Mouse (Mus musculus) kidney, adult 2 months (tissue): ENCODE results near the gene Apobec2. TPM values are rescaled to one million over a fixed set of nuclear protein-coding genes. Genes with fewer than 3 reads are reported as not detected.

Experiments used
- DNase-seq: peaks from one replicate; pipeline ENCODE4 v3.0.0; 2021
- H3K27ac ChIP-seq: fragments of 200-500 bp; 2 replicates; pipeline ENCODE4 v1.5.1; 2012; ENCODE audit warnings: low read depth, low read length, control low read depth, inconsistent platforms; ENCODE audit not compliant: insufficient read depth
- H3K27me3 ChIP-seq: fragments of 200-500 bp; replicated peaks from 2 replicates; pipeline ENCODE4 v1.6.1; 2012; ENCODE audit warnings: mild to moderate bottlenecking, moderate library complexity, low read length, inconsistent platforms; ENCODE audit not compliant: control insufficient read depth, insufficient read depth
- H3K36me3 ChIP-seq: fragments of 200-500 bp; 2 replicates; pipeline ENCODE4 v1.6.1; 2012; ENCODE audit warnings: mild to moderate bottlenecking, moderate library complexity, low read length, inconsistent platforms; ENCODE audit not compliant: control insufficient read depth, insufficient read depth
- H3K4me1 ChIP-seq: fragments of 200-500 bp; 2 replicates; pipeline ENCODE4 v1.6.1; 2011; ENCODE audit warnings: low read length; ENCODE audit not compliant: control insufficient read depth, insufficient read depth
- H3K4me3 ChIP-seq: fragments of 200-500 bp; 2 replicates; pipeline ENCODE4 v1.5.1; 2011; ENCODE audit warnings: mild to moderate bottlenecking, low read depth, low read length, control low read depth; ENCODE audit not compliant: insufficient read depth
- CTCF ChIP-seq: fragments of 200-500 bp; conservative IDR thresholded peaks from 2 replicates; pipeline ENCODE4 v1.5.1; 2011; ENCODE audit warnings: low read depth, mild to moderate bottlenecking, control low read depth, low read length, moderate library complexity, mixed read lengths; ENCODE audit not compliant: insufficient read depth, insufficient read length
- POLR2A ChIP-seq: fragments of 200-500 bp; IDR thresholded peaks from one replicate; pipeline ENCODE4 v1.6.1; 2011; ENCODE audit warnings: low read depth, low read length, control low read depth
- WGBS: fragments of 180-500 bp; shearing (Covaris S2); methylation state at CpG from one replicate; pipeline ENCODE4 v1.1.7; 2018; 5-methylcytosine and 5-hydroxymethylcytosine counted together
- polyA plus RNA-seq: library from polyadenylated mRNA; depleted of rRNA; stranded (reverse); fragments of >200 nt; gene quantifications from 2 replicates; pipeline ENCODE4 v1.2.3, GENCODE M21; 2012

Gene Apobec2
- polyA plus RNA-seq, 1 experiment, result 6.0 TPM

GRCm38 (mm10) chr17:48426991-48427750, 5.6 kb downstream of the Apobec2 start:
- no peaks in the 10 kb centered on the region for H3K27me3 ChIP-seq
- H3K27ac ChIP-seq, result no peak overlapping the region
- H3K36me3 ChIP-seq, result no peaks in the 10 kb centered on the region
- H3K4me1 ChIP-seq, result peaks cover 13% of the 10 kb centered on the region
- no peak for DNase-seq
- H3K4me3 ChIP-seq, result no peak overlapping the region
- 55% methylated on average over 13 of the region's 13 CpGs for WGBS
- no peak for TF ChIP-seq POLR2A

- DNase-seq, result no peak
- no peaks in the 10 kb centered on the region for H3K36me3 ChIP-seq
- TF ChIP-seq POLR2A, result no peak
- no peak for TF ChIP-seq CTCF
- no peak overlapping the region for H3K4me3 ChIP-seq
- H3K4me1 ChIP-seq, result peaks cover 13% of the 10 kb centered on the region
- H3K27ac ChIP-seq, result no peak overlapping the region
- no peaks in the 10 kb centered on the region for H3K27me3 ChIP-seq
- 52% methylated on average over 9 of the region's 9 CpGs for WGBS
These were observed 6.7 kb downstream of the Apobec2 start for GRCm38 (mm10) chr17:48425823-48426612.

- Histone ChIP-seq H3K4me1 (peaks cover 13% of the 10 kb centered on the region), H3K27ac (peak overlapping the region; percentile 28; the same call in 1 of the 2 replicates), H3K27me3 (no peaks in the 10 kb centered on the region), H3K4me3 (no peak overlapping the region), H3K36me3 (no peaks in the 10 kb centered on the region)
- TF ChIP-seq CTCF, result no peak
- no peak for TF ChIP-seq POLR2A
- 74% methylated on average over 9 of the region's 9 CpGs for WGBS
- DNase-seq, result peak; percentile 60
These were observed 8.5 kb downstream of the Apobec2 start for GRCm38 (mm10) chr17:48424237-48424636.

DNA sequence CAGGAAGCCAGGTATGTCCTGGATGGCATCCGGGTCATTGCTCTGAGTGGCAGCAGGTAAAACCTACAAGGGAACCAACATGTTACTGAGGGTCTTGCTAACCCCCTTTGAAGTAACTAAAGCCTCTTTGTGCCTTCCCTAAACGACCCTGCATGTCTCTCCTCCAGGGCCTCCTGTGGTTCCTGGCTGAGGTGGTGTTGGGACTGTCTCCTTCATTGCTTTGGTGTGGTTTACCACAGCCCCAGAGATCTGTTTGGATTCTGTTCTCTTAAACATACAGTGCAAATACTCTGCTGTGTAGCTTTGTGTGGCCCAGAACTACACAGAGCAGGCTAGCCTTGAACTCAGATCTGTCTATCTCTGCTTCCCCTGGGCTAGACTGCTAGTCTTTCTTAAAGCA, 13.2 kb downstream of the Apobec2 start:
- peaks cover 27% of the 10 kb centered on the region for H3K4me1 ChIP-seq
- no peak overlapping the region for H3K4me3 ChIP-seq
- TF ChIP-seq CTCF (no peak), POLR2A (no peak)
- 80% methylated on average over 2 of the region's 2 CpGs for WGBS
- no peaks in the 10 kb centered on the region for H3K36me3 ChIP-seq
- no peaks in the 10 kb centered on the region for H3K27me3 ChIP-seq
- no peak overlapping the region for H3K27ac ChIP-seq
- no peak for DNase-seq

GRCm38 (mm10) chr17:48418781-48419180, 13.9 kb downstream of the Apobec2 start:
- Histone ChIP-seq H3K4me1 (peaks cover 23% of the 10 kb centered on the region), H3K4me3 (no peak overlapping the region), H3K27me3 (no peaks in the 10 kb centered on the region), H3K36me3 (peaks cover 1% of the 10 kb centered on the region; the same call in 1 of the 2 replicates), H3K27ac (peak overlapping the region; percentile 69; the same call in 1 of the 2 replicates)
- TF ChIP-seq CTCF, result no peak
- no peak for TF ChIP-seq POLR2A
- 33% methylated on average over 1 of the region's 1 CpGs for WGBS
- no peak for DNase-seq

GRCm38 (mm10) chr17:48418174-48418573, 14.6 kb downstream of the Apobec2 start:
- DNase-seq, result peak; percentile 72
- Histone ChIP-seq H3K4me1 (peaks cover 21% of the 10 kb centered on the region), H3K27me3 (no peaks in the 10 kb centered on the region), H3K4me3 (peak overlapping the region; percentile 44), H3K36me3 (peaks cover 1% of the 10 kb centered on the region; the same call in 1 of the 2 replicates), H3K27ac (peak overlapping the region; percentile 69)
- TF ChIP-seq CTCF, result no peak
- TF ChIP-seq POLR2A, result no peak
- WGBS, result 9% methylated on average over 7 of the region's 7 CpGs

DNA sequence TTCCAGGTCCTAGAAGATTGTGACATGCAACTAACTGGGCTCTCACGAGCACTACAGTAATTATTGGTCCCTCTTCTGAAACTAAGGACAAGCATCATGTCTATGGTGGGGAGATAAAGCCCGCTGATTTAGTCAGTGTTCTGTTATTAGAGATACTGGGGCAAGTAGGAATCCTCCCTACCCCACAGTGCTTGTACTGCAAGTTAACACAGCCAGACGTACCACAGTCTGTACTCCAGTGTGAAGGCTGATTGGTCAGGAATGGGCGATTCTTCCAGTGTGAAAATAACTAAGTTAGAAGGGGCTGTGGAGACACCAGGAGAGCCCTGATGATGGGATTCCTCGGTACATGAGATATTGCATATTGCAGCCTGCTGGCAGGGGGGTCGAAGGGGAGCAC, 15.2 kb downstream of the Apobec2 start:
- peaks cover 21% of the 10 kb centered on the region for H3K4me1 ChIP-seq
- no peak overlapping the region; the same call in 1 of the 2 replicates for H3K27ac ChIP-seq
- no peaks in the 10 kb centered on the region for H3K27me3 ChIP-seq
- peaks cover 1% of the 10 kb centered on the region; the same call in 1 of the 2 replicates for H3K36me3 ChIP-seq
- TF ChIP-seq CTCF (no peak), POLR2A (no peak)
- no peak for DNase-seq
- H3K4me3 ChIP-seq, result no peak overlapping the region
- WGBS, result 68% methylated on average over 6 of the region's 6 CpGs
